Mouse (Mus musculus) G1E (cell line): ENCODE results near the gene Krtcap3. TPM values are rescaled to one million over a fixed set of nuclear protein-coding genes. Genes with fewer than 3 reads are reported as not detected.

Experiments used
- ATAC-seq: 2 replicates; pipeline ENCODE4 v1.8.0; 2016; ENCODE audit warnings: mild to moderate bottlenecking; ENCODE audit not compliant: insufficient number of reproducible peaks, poor library complexity, low FRiP score, severe bottlenecking; ENCODE audit errors: extremely low read depth
- DNase-seq: peaks from one replicate; pipeline ENCODE4 v3.0.0; 2012; ENCODE audit warnings: low spot score
- H3K27me3 ChIP-seq: 2 replicates; pipeline ENCODE4 v1.6.1; 2012; ENCODE audit warnings: mild to moderate bottlenecking, low read length, inconsistent platforms; ENCODE audit not compliant: insufficient read depth
- H3K36me3 ChIP-seq: replicated peaks from 2 replicates; pipeline ENCODE3; 2012; ENCODE audit warnings: mild to moderate bottlenecking, inconsistent platforms
- H3K4me1 ChIP-seq: 2 replicates; pipeline ENCODE4 v1.6.1; 2012; ENCODE audit warnings: low read depth, low read length, inconsistent platforms, mixed read lengths; ENCODE audit not compliant: insufficient read depth
- H3K4me3 ChIP-seq: 2 replicates; pipeline ENCODE4 v1.5.1; 2012; ENCODE audit warnings: low read depth, mild to moderate bottlenecking, inconsistent platforms, low read length, moderate library complexity, mixed read lengths
- H3K9me3 ChIP-seq: replicated peaks from 2 replicates; pipeline ENCODE4 v1.6.1; 2012; ENCODE audit warnings: inconsistent platforms
- CTCF ChIP-seq: IDR thresholded peaks from 2 replicates; pipeline ENCODE4 v1.5.1; 2012; ENCODE audit warnings: low read depth, low read length, inconsistent platforms, mixed read lengths
- GATA1 ChIP-seq: IDR thresholded peaks from 2 replicates; pipeline ENCODE4 v1.6.1; 2012; ENCODE audit warnings: borderline replicate concordance, low read length, inconsistent platforms, mixed read lengths
- GATA2 ChIP-seq: IDR thresholded peaks from 2 replicates; pipeline ENCODE4 v1.6.1; 2012; ENCODE audit warnings: low read depth, low read length, inconsistent platforms, borderline replicate concordance
- POLR2AphosphoS5 ChIP-seq: IDR thresholded peaks from 2 replicates; pipeline ENCODE4 v1.6.1; 2012; ENCODE audit warnings: low read depth, low read length, inconsistent platforms; ENCODE audit not compliant: insufficient replicate concordance
- TAL1 ChIP-seq: conservative IDR thresholded peaks from 2 replicates; pipeline ENCODE4 v1.6.1; 2012; ENCODE audit warnings: low read depth, low read length, inconsistent platforms, mixed read lengths
- polyA plus RNA-seq: library from polyadenylated mRNA; stranded (reverse); fragments of >175 nt; gene quantifications from 2 replicates; pipeline ENCODE4 v1.2.3, GENCODE M21; 2012
- total RNA-seq, 2 experiments: library from RNA; stranded (forward) in 1 of 2; stranded (reverse) in 1 of 2; fragments of 200-1000 nt in 1 of 2; fragments of >200 nt in 1 of 2; fragmentation: Nextera tagmentation in 1 of 2; gene quantifications; 2 replicates each; pipeline ENCODE4 v1.2.3; 2014 to 2017

Krtcap3 gene
- total and polyA plus RNA-seq, 3 experiments = 6.4 to 9.4 (median 8.8) TPM

GRCm38 (mm10) chr5:31222696-31223095 lies 28.8 kb upstream of the Krtcap3 start:
- no peak for DNase-seq
- Histone ChIP-seq H3K4me3 (no peak overlapping the region), H3K4me1 (peaks cover 16% of the 10 kb centered on the region), H3K27me3 (no peaks in the 10 kb centered on the region), H3K9me3 (no peaks in the 10 kb centered on the region), H3K36me3 (no peaks in the 10 kb centered on the region)
- TF ChIP-seq GATA2 = no peak
- no peak for TF ChIP-seq GATA1
- TF ChIP-seq CTCF = no peak
- no peak for TF ChIP-seq POLR2AphosphoS5
- no peak for ATAC-seq

DNA sequence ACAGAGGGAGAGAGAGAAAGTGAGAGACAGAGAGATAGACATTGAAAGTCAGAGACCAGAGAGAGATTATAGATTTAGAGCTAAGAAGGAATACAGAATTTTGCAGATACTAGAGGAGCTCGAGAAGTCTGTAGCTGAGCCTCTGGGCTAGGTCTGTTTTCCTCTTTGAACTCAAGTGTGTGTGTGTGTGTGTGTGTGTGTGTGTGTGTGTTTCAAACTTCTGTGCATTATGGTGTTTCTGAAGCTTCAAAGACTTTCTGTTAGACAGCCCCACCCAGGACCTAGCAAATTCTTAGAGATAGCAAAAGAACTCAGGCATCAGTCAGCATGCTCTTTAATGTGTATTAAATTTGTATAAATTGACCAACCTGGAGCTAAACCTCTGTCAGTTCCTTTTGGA lies 24.9 kb upstream of the Krtcap3 start:
- ATAC-seq = no peak
- H3K9me3 ChIP-seq = no peaks in the 10 kb centered on the region
- H3K4me1 ChIP-seq = peaks cover 9% of the 10 kb centered on the region; the same call in 1 of the 2 replicates
- no peak for TF ChIP-seq CTCF
- no peak for TF ChIP-seq GATA2
- no peak for TF ChIP-seq GATA1
- TF ChIP-seq TAL1 = no peak
- TF ChIP-seq POLR2AphosphoS5 = no peak
- no peak overlapping the region for H3K4me3 ChIP-seq
- H3K27me3 ChIP-seq = peaks cover 4% of the 10 kb centered on the region; the same call in 1 of the 2 replicates
- no peaks in the 10 kb centered on the region for H3K36me3 ChIP-seq
- DNase-seq = no peak

DNA sequence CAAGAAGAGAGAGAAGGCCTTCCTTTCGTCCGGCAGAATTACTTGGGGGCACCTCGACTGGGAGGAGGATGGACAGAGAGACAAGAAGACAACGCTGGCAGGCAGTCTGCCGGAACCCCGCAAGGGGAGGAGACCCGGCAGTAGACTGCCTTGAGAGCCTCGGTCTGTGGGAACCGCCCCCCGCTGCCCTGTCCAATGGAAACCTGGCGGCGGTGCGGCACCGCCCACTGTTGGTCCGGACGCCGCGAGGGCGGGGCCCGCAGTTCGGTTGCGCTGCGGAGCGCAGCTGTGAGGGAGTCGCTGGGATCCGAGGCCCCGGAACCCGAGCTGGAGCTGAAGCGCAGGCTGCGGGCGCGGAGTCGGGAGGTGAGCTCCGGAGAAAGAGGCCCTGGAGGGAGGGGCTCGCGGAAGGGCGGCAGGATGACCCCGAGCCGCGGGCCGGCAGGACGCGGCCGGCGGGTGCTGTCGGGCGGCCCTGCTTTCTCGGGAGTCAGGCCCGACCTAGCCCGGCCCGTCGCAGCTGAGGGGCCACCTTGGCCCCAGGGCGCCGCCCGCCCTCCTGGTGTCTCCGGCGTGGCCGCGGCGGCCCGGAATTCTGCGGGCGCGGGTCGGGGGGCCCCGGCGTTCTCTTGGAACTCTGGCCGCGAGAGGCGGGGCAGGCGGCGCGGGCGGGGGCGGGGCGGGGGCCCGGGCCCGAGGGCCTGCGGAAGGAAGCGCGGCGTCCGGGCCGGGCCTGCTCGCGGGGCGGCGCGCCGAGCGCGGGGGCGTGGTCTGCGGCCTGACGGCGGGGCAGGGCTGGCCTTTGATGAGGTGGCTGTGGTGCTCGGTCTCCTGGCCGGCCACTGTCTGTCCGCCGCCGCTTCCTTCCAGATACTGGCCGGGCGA lies 10.6 kb upstream of the Krtcap3 start, which contains the start of the genes Nrbp1 and Gm9970:
TSS of gene Nrbp1 (plus strand) at position 228 of the 885 bp plus-strand sequence.
TSS of gene Gm9970 (minus strand) at position 596 of the 885 bp plus-strand sequence.
- Histone ChIP-seq H3K4me1 (peaks cover 14% of the 10 kb centered on the region), H3K27me3 (peaks cover 3% of the 10 kb centered on the region; the same call in 1 of the 2 replicates), H3K36me3 (peaks cover 24% of the 10 kb centered on the region), H3K4me3 (peak within 1 kb of the TSS; percentile 92), H3K9me3 (no peaks in the 10 kb centered on the region)
- DNase-seq = peak; percentile 96
- TF ChIP-seq POLR2AphosphoS5 (no peak), GATA2 (no peak), TAL1 (no peak), CTCF (no peak)
- peak; percentile 95 for ATAC-seq

- no peak for ATAC-seq
These were observed 9.9 kb upstream of the Krtcap3 start for GRCm38 (mm10) chr5:31241522-31242034.

DNA sequence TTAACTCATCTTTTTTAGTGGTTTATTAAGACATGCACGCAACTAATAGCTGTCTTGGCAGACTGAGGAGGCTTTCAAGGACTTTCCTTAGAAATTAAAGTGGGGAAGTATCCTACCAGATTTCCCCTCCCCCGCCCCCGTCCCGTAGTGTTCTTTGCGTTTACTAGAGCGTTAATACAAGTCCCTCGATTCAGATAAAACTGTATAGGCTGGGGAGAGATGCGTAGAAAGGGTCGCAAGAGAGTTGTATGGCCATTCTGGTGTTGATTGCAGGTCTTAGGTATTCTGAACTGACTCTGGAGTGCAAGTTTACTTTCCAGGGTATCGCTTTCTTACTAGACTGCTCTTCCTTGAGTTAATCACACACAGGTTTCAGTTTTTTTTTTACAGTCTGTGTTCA lies 9.3 kb upstream of the Krtcap3 start:
- H3K9me3 ChIP-seq = no peaks in the 10 kb centered on the region
- TF ChIP-seq TAL1 (no peak), GATA2 (no peak), POLR2AphosphoS5 (no peak), CTCF (no peak), GATA1 (no peak)
- no peak for ATAC-seq
- no peak overlapping the region; the same call in 1 of the 2 replicates for H3K4me3 ChIP-seq
- H3K4me1 ChIP-seq = peaks cover 14% of the 10 kb centered on the region
- peaks cover 37% of the 10 kb centered on the region for H3K36me3 ChIP-seq
- peaks cover 2% of the 10 kb centered on the region; the same call in 1 of the 2 replicates for H3K27me3 ChIP-seq
- DNase-seq = no peak

More at GRCm38 (mm10) chr5:31241522-31242034, 9.9 kb upstream of the Krtcap3 start:
- Histone ChIP-seq H3K9me3 (no peaks in the 10 kb centered on the region), H3K4me1 (peaks cover 14% of the 10 kb centered on the region), H3K4me3 (peak overlapping the region; percentile 92), H3K27me3 (peaks cover 3% of the 10 kb centered on the region; the same call in 1 of the 2 replicates), H3K36me3 (peaks cover 31% of the 10 kb centered on the region)
- DNase-seq = no peak
- TF ChIP-seq TAL1 = no peak
- TF ChIP-seq CTCF = no peak

DNA sequence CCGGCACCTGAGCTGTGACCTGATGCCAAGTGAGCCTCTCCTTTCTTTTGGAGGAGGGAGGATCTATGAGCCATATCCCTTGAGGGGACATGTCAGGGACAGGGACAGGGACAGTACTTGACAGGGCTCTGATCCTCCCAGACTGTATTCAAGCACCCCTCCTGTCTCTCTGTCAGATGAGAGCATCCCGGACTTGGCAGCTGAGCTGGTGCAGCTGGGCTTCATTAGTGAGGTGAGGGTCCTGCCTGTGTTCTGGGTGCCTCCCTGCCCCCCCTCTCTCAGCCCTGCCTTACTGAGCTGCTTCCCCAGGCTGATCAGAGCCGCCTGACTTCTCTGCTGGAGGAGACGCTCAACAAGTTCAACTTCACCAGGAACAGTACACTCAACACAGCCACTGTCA lies 775 bp upstream of the Krtcap3 start:
- no peaks in the 10 kb centered on the region for H3K9me3 ChIP-seq
- no peaks in the 10 kb centered on the region for H3K27me3 ChIP-seq
- H3K36me3 ChIP-seq = peaks cover 94% of the 10 kb centered on the region
- peak overlapping the region; percentile 77; the same call in 1 of the 2 replicates for H3K4me3 ChIP-seq
- no peak for DNase-seq
- ATAC-seq = no peak
- TF ChIP-seq POLR2AphosphoS5 (no peak), GATA2 (no peak), GATA1 (no peak), CTCF (no peak), TAL1 (no peak)
- peaks cover 43% of the 10 kb centered on the region for H3K4me1 ChIP-seq
